Mouse (Mus musculus): ENCODE data around the gene Mief1.

GRCm38 (mm10) chr15:80277625-80278024, 43.8 kb downstream of the Mief1 start:
- no peak for TF ChIP-seq CTCF (IDR thresholded peaks at IDR 0.05; ENCODE audit: control insufficient read depth, insufficient read depth, insufficient replicate concordance, low read depth, low read length)
- TF ChIP-seq POLR2A (IDR thresholded peaks at IDR 0.05; ENCODE audit: control insufficient read depth, low read depth, low read length) = no peak
